Mouse (Mus musculus) cortical plate, adult 2 months (tissue): ENCODE data around the gene Olfr1031. TPM values are rescaled to one million over a fixed set of nuclear protein-coding genes. Genes with fewer than 3 reads are reported as not detected.
"Not testable (repeated sequence)": the region's sequence is repeated elsewhere in the genome, so short reads cannot be mapped to it uniquely, and the experiment has no call there.

Experiments used
- H3K27ac ChIP-seq: fragments of 200-500 bp; 2 replicates; pipeline ENCODE4 v1.5.1; 2012; ENCODE audit warnings: low read length, control low read depth, inconsistent platforms; ENCODE audit not compliant: insufficient read depth
- H3K4me1 ChIP-seq: fragments of 200-500 bp; 2 replicates; pipeline ENCODE4 v1.6.1; 2011; ENCODE audit warnings: low read length; ENCODE audit not compliant: control insufficient read depth, insufficient read depth
- H3K4me3 ChIP-seq: fragments of 200-500 bp; 2 replicates; pipeline ENCODE4 v1.5.1; 2011; ENCODE audit warnings: mild to moderate bottlenecking, low read length, control low read depth; ENCODE audit not compliant: insufficient read depth
- CTCF ChIP-seq: fragments of 200-500 bp; IDR thresholded peaks from 2 replicates; pipeline ENCODE4 v1.5.1; 2011; ENCODE audit warnings: mild to moderate bottlenecking, control low read depth, low read length; ENCODE audit not compliant: insufficient read depth; ENCODE audit errors: extremely low read depth
- POLR2A ChIP-seq: fragments of 200-500 bp; IDR thresholded peaks from 2 replicates; pipeline ENCODE4 v1.6.1; 2011; ENCODE audit warnings: mild to moderate bottlenecking, low read length, control low read depth; ENCODE audit not compliant: insufficient read depth; ENCODE audit errors: extremely low read depth
- polyA plus RNA-seq: library from polyadenylated mRNA; depleted of rRNA; stranded (reverse); fragments of >200 nt; gene quantifications from 2 replicates; pipeline ENCODE4 v1.2.3, GENCODE M21; 2012; rRNA removed

Olfr1031 gene
- not detected in 2 replicates for polyA plus RNA-seq

- Histone ChIP-seq H3K4me1 (no peaks in the 10 kb centered on the region), H3K4me3 (no peak within 1 kb of the TSS)
Measured at GRCm38 (mm10) chr2:85990004-85990403, at the start of gene Olfr1031. Olfr1031 (plus strand) TSS chr2:85990304.

GRCm38 (mm10) chr2:85950137-85950536 is 40.0 kb upstream of the Olfr1031 start, which contains the start of gene Olfr1028:
Olfr1028 (plus strand) TSS chr2:85950437.
- TF ChIP-seq CTCF (no peak), POLR2A (no peak)
- Histone ChIP-seq H3K27ac (no peak within 1 kb of the TSS), H3K4me1 (no peaks in the 10 kb centered on the region), H3K4me3 (no peak within 1 kb of the TSS)

More at GRCm38 (mm10) chr2:85990004-85990403, at the start of gene Olfr1031:
- H3K27ac ChIP-seq, result no peak within 1 kb of the TSS
- no peak for TF ChIP-seq CTCF

- no peak within 1 kb of the TSS for H3K27ac ChIP-seq
- TF ChIP-seq POLR2A (no peak), CTCF (no peak)
- no peaks in the 10 kb centered on the region for H3K4me1 ChIP-seq
- no peak within 1 kb of the TSS for H3K4me3 ChIP-seq
Measured at GRCm38 (mm10) chr2:85973595-85973994, 16.5 kb upstream of the Olfr1031 start, which contains the start of gene Olfr1029. Olfr1029 (plus strand) TSS chr2:85973895.

- no peak within 1 kb of the TSS for H3K4me3 ChIP-seq
- no peak for TF ChIP-seq POLR2A
- TF ChIP-seq CTCF, result no peak
- no peak within 1 kb of the TSS for H3K27ac ChIP-seq
- no peaks in the 10 kb centered on the region for H3K4me1 ChIP-seq
Measured at GRCm38 (mm10) chr2:85978976-85979375, 11.1 kb upstream of the Olfr1031 start, which contains the start of gene Olfr1030. Olfr1030 (plus strand) TSS chr2:85979276.

- H3K4me3 ChIP-seq, result no peak within 1 kb of the TSS
- TF ChIP-seq POLR2A, result no peak
- no peak within 1 kb of the TSS for H3K27ac ChIP-seq
- no peaks in the 10 kb centered on the region for H3K4me1 ChIP-seq
Measured at GRCm38 (mm10) chr2:86005240-86005639, 15.1 kb downstream of the Olfr1031 start, which contains the start of gene Olfr1032. Olfr1032 (plus strand) TSS chr2:86005540.

GRCm38 (mm10) chr2:86020406-86020805 is 30.3 kb downstream of the Olfr1031 start, which contains the start of gene Olfr1033:
Olfr1033 (plus strand) TSS chr2:86020633.
- peak within 1 kb of the TSS; percentile 39; the same call in 1 of the 2 replicates for H3K4me3 ChIP-seq
- not testable (repeated sequence) for H3K4me1 ChIP-seq, H3K27ac ChIP-seq

GRCm38 (mm10) chr2:86021518-86021917 is 31.4 kb downstream of the Olfr1031 start:
- not testable (repeated sequence) for H3K4me1 ChIP-seq, H3K27ac ChIP-seq, H3K4me3 ChIP-seq

Other genes starting within 250 kb of the Olfr1031 start
- not detected in 2 replicates for gene Olfr1012, start 227.5 kb upstream of the Olfr1031 start, polyA plus RNA-seq
- not detected in 2 replicates for gene Olfr1013, start 223.2 kb upstream of the Olfr1031 start, polyA plus RNA-seq
- not detected in 2 replicates for gene Olfr1014, start 217.6 kb upstream of the Olfr1031 start, polyA plus RNA-seq
- not detected in 2 replicates for gene Olfr1015, start 208.3 kb upstream of the Olfr1031 start, polyA plus RNA-seq
- not detected in 2 replicates for gene Olfr1016, start 187.8 kb upstream of the Olfr1031 start, polyA plus RNA-seq
- gene Olfr1018, start 171.8 kb upstream of the Olfr1031 start, polyA plus RNA-seq, result not detected in 2 replicates
- not detected in 2 replicates for gene Olfr1019, start 144.8 kb upstream of the Olfr1031 start, polyA plus RNA-seq
- gene Olfr1020, start 143.3 kb upstream of the Olfr1031 start, polyA plus RNA-seq, result not detected in 2 replicates
- not detected in 2 replicates for gene Olfr1022, start 121.7 kb upstream of the Olfr1031 start, polyA plus RNA-seq
- not detected in 2 replicates for gene Olfr1023, start 104.7 kb upstream of the Olfr1031 start, polyA plus RNA-seq
- not detected in 2 replicates for gene Olfr1024, start 85.3 kb upstream of the Olfr1031 start, polyA plus RNA-seq
- gene Olfr1025-ps1, start 75.1 kb upstream of the Olfr1031 start, polyA plus RNA-seq, result not detected in 2 replicates
- gene Olfr1026, start 68.7 kb upstream of the Olfr1031 start, polyA plus RNA-seq, result not detected in 2 replicates
- gene Olfr1028, start 39.9 kb upstream of the Olfr1031 start, polyA plus RNA-seq, result not detected in 2 replicates
- gene Olfr1029, start 16.4 kb upstream of the Olfr1031 start, polyA plus RNA-seq, result 0.06 TPM in 1 of 2 replicates, not detected in the other
- gene Olfr1030, start 11.0 kb upstream of the Olfr1031 start, polyA plus RNA-seq, result not detected in 2 replicates
- gene Olfr1032, start 15.2 kb downstream of the Olfr1031 start, polyA plus RNA-seq, result not detected in 2 replicates
- gene Olfr1033, start 30.3 kb downstream of the Olfr1031 start, polyA plus RNA-seq, result 0.13 and 0.17 TPM in 2 replicates
- gene Olfr1034, start 55.6 kb downstream of the Olfr1031 start, polyA plus RNA-seq, result 0.02 TPM in 1 of 2 replicates, not detected in the other
- gene Olfr1036, start 83.7 kb downstream of the Olfr1031 start, polyA plus RNA-seq, result not detected in 2 replicates
- gene Olfr1037, start 97.1 kb downstream of the Olfr1031 start, polyA plus RNA-seq, result not detected in 2 replicates
- gene Olfr1039, start 145.6 kb downstream of the Olfr1031 start, polyA plus RNA-seq, result not detected in 2 replicates
- not detected in 2 replicates for gene Olfr1040, start 156.4 kb downstream of the Olfr1031 start, polyA plus RNA-seq
- gene Olfr1042, start 171.5 kb downstream of the Olfr1031 start, polyA plus RNA-seq, result not detected in 2 replicates
- gene Olfr1043, start 177.2 kb downstream of the Olfr1031 start, polyA plus RNA-seq, result not detected in 2 replicates
- gene Olfr1044, start 187.5 kb downstream of the Olfr1031 start, polyA plus RNA-seq, result not detected in 2 replicates
- gene Olfr52, start 195.4 kb downstream of the Olfr1031 start, polyA plus RNA-seq, result not detected in 2 replicates
- gene Olfr1045, start 212.7 kb downstream of the Olfr1031 start, polyA plus RNA-seq, result not detected in 2 replicates
- not detected in 2 replicates for gene Olfr1046, start 229.0 kb downstream of the Olfr1031 start, polyA plus RNA-seq
- not detected in 2 replicates for gene Olfr1047, start 241.1 kb downstream of the Olfr1031 start, polyA plus RNA-seq
- gene Olfr1048, start 250.0 kb downstream of the Olfr1031 start, polyA plus RNA-seq, result not detected in 2 replicates